Mouse (Mus musculus): ENCODE measurements at regions not wholly inside any gene's neighbourhood (a gene's known extent, or its start where the extent isn't known, plus 50 kb on each side); places are given as distances from the start of the nearest gene placed in this dataset.

GRCm38 (mm10) chr8:8552779-8553178 lies 108.3 kb downstream of the Efnb2 start:
- no peak for TF ChIP-seq CTCF (IDR thresholded peaks at IDR 0.05; ENCODE audit: control insufficient read depth, insufficient read depth, insufficient read length)
- no peak for TF ChIP-seq USF1 (IDR thresholded peaks at IDR 0.05; ENCODE audit: low read depth)
- TF ChIP-seq MYOD1 (IDR thresholded peaks at IDR 0.05; ENCODE audit: control insufficient read depth, insufficient read length, low read depth) = no peak
- no peak for TF ChIP-seq MAX (IDR thresholded peaks at IDR 0.05)

Data from C2C12 (cell line).